ENCODE assay signal across 29 mouse cellular contexts in the genomic region with DNA sequence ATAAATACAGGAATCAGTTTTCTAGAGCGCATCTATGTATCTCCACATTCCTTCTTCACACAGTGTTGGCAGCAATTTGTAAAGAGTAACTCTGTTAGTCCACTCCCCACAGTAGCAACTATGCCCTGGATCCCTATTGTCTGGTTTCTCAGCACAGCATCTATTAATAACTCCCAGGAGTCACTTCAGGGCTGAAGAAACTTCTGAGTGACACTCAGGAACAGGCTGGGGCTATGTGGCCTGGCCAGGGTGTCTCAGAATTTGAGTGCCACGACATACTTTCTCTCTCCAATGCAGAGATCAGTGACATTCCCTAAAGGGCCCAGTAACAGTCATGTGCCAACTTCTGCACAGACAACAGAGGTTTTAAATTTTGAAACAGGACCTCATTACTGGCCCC.
DNase-seq lines count a peak whose midpoint lies in the region; ATAC-seq and TF ChIP-seq lines count a peak whose summit lies in the region.
"Had no signal": no experiment of that assay in that cellular context is flagged by ENCODE, and none has a peak within 500 bp of the region (broad histone marks: within the 10 kb centered on the region; RNA-seq: fewer than 3 reads in every experiment).

No protein-coding gene starts in this region.

- H3K27ac ChIP-seq in gastrocnemius, adult 2 months = peak overlapping the region; percentile 61
- peak overlapping the region; percentile 47; the same call in 1 of the 2 replicates for H3K27ac ChIP-seq in heart, embryonic 12.5 days (ENCODE audit: poor library complexity, severe bottlenecking)
- H3K27ac ChIP-seq in lung, postnatal 0 days (ENCODE audit: low read length) = no peak overlapping the region
- H3K27ac ChIP-seq in stomach, postnatal 0 days (replicated peaks) = no peak overlapping the region
- H3K27ac ChIP-seq: kidney, postnatal 0 days; liver, embryonic 14.5 days; neural tube, embryonic 12.5 days had no signal

- ATAC-seq in heart, embryonic 12.5 days (ENCODE audit: insufficient number of reproducible peaks, low FRiP score) = no peak
- ATAC-seq in lung, postnatal 0 days = peak; percentile 24; the same call in 1 of the 2 replicates
- no peak for ATAC-seq in stomach, postnatal 0 days (ENCODE audit: low FRiP score, low TSS enrichment)
- ATAC-seq: forebrain, postnatal 0 days had no signal

- no peak overlapping the region for H3K4me3 ChIP-seq in gastrocnemius, adult 2 months
- H3K4me3 ChIP-seq in heart, embryonic 12.5 days = no peak overlapping the region
- H3K4me3 ChIP-seq in lung, postnatal 0 days (ENCODE audit: low read depth, low read length) = no peak overlapping the region
- no peak overlapping the region for H3K4me3 ChIP-seq in lung, adult 2 months (replicated peaks; ENCODE audit: extremely low read depth, low read depth, low read length)
- H3K4me3 ChIP-seq in stomach, postnatal 0 days (ENCODE audit: low read depth, low read length) = no peak overlapping the region
- H3K4me3 ChIP-seq: embryonic facial prominence, embryonic 13.5 days; erythroblast, embryonic 14.5 days; neural tube, embryonic 12.5 days had no signal

- no peaks in the 10 kb centered on the region for H3K9me3 ChIP-seq in heart, embryonic 12.5 days (replicated peaks)
- H3K9me3 ChIP-seq in lung, postnatal 0 days (ENCODE audit: low read length) = no peaks in the 10 kb centered on the region
- no peaks in the 10 kb centered on the region for H3K9me3 ChIP-seq in stomach, postnatal 0 days (ENCODE audit: control insufficient read depth, low read length)
- H3K9me3 ChIP-seq: embryonic facial prominence, embryonic 13.5 days; G1E; neural tube, embryonic 12.5 days had no signal

- WGBS in heart, embryonic 12.5 days = 48% methylated on average over 2 of the region's 2 CpGs
- WGBS in lung, postnatal 0 days = 69% methylated on average over 2 of the region's 2 CpGs
- 56% methylated on average over 2 of the region's 2 CpGs for WGBS in lung, adult 2 months
- 84% methylated on average over 2 of the region's 2 CpGs for WGBS in stomach, postnatal 0 days

- TF ChIP-seq CTCF in gastrocnemius, adult 2 months (IDR thresholded peaks at IDR 0.05) = no peak
- no peak for TF ChIP-seq CTCF in lung, postnatal 0 days (IDR thresholded peaks at IDR 0.05)
- no peak for TF ChIP-seq CTCF in lung, adult 2 months (IDR thresholded peaks at IDR 0.05; ENCODE audit: insufficient read depth, low read length)
- no peak for TF ChIP-seq CTCF in stomach, postnatal 0 days (IDR thresholded peaks at IDR 0.05; ENCODE audit: low read depth)

- TF ChIP-seq POLR2A in lung, adult 2 months (IDR thresholded peaks at IDR 0.05; ENCODE audit: borderline replicate concordance, extremely low read depth, low read depth, low read length) = no peak

- no peaks in the 10 kb centered on the region for H3K27me3 ChIP-seq in heart, embryonic 12.5 days (replicated peaks)
- no peaks in the 10 kb centered on the region for H3K27me3 ChIP-seq in lung, postnatal 0 days (replicated peaks; ENCODE audit: insufficient read depth, low read length)
- no peaks in the 10 kb centered on the region for H3K27me3 ChIP-seq in stomach, postnatal 0 days (ENCODE audit: control insufficient read depth, insufficient read depth, low read length)
- H3K27me3 ChIP-seq: embryonic facial prominence, embryonic 13.5 days; neural tube, embryonic 12.5 days; Patski had no signal

- no peak overlapping the region for H3K9ac ChIP-seq in heart, embryonic 12.5 days
- no peak overlapping the region for H3K9ac ChIP-seq in lung, postnatal 0 days (replicated peaks; ENCODE audit: low read depth)
- no peak overlapping the region for H3K9ac ChIP-seq in stomach, postnatal 0 days (ENCODE audit: low read length)
- H3K9ac ChIP-seq: embryonic facial prominence, embryonic 13.5 days; forebrain, postnatal 0 days; liver, embryonic 14.5 days; lung, embryonic 14.5 days; neural tube, embryonic 12.5 days had no signal

- H3K36me3 ChIP-seq in heart, embryonic 12.5 days = peaks cover 17% of the 10 kb centered on the region
- H3K36me3 ChIP-seq in lung, postnatal 0 days (ENCODE audit: insufficient read depth, low read length) = peaks cover 4% of the 10 kb centered on the region; the same call in 1 of the 2 replicates
- 0 out of 2 replicates have a peak, but pooled peaks cover 2% of the 10 kb centered on the region for H3K36me3 ChIP-seq in stomach, postnatal 0 days (ENCODE audit: control insufficient read depth, insufficient read depth, low read length)
- H3K36me3 ChIP-seq: G1E had no signal

- peaks cover 33% of the 10 kb centered on the region for H3K4me1 ChIP-seq in heart, embryonic 12.5 days (replicated peaks)
- 0 out of 2 replicates have a peak, but pooled peaks cover 8% of the 10 kb centered on the region for H3K4me1 ChIP-seq in lung, postnatal 0 days (ENCODE audit: insufficient read depth, low read depth, low read length)
- peaks cover 7% of the 10 kb centered on the region for H3K4me1 ChIP-seq in lung, adult 2 months (ENCODE audit: control insufficient read depth, insufficient read depth, low read length)
- no peaks in the 10 kb centered on the region for H3K4me1 ChIP-seq in stomach, postnatal 0 days (replicated peaks; ENCODE audit: control insufficient read depth, insufficient read depth)
- H3K4me1 ChIP-seq: neural tube, embryonic 12.5 days had no signal

- intact Hi-C loops in gastrocnemius, adult 2 months (cut with DNase I) = no loop called here

- no peak for TF ChIP-seq EP300 in lung, postnatal 0 days (IDR thresholded peaks at IDR 0.05)
- TF ChIP-seq EP300 in stomach, postnatal 0 days (optimal IDR thresholded peaks at IDR 0.05) = no peak

- no peak overlapping the region for H3K4me2 ChIP-seq in heart, embryonic 12.5 days
- H3K4me2 ChIP-seq in lung, postnatal 0 days (replicated peaks; ENCODE audit: low read depth, low read length) = no peak overlapping the region
- H3K4me2 ChIP-seq in stomach, postnatal 0 days (replicated peaks; ENCODE audit: low read depth) = no peak overlapping the region
- H3K4me2 ChIP-seq: lung, embryonic 14.5 days; midbrain, embryonic 11.5 days; neural tube, embryonic 12.5 days had no signal

- no peak for DNase-seq in gastrocnemius, adult 2 months
- DNase-seq in gastrocnemius, postnatal 10 days = no peak
- no peak for DNase-seq in heart, adult 18-20 months
- DNase-seq in lung, postnatal 0 days (ENCODE audit: low spot score) = peak; percentile 22
- no peak for DNase-seq in lung, adult 2 months
- DNase-seq in stomach, postnatal 0 days (ENCODE audit: low spot score) = peak; percentile 8
- no peak for DNase-seq in ovary, postnatal 14 days (ENCODE audit: low spot score)
- DNase-seq: adrenal gland, postnatal 25 days; cerebellum, adult 18-20 months; cerebellum, postnatal 10 days; forebrain, postnatal 0 days; gastrocnemius, postnatal 14 days; kidney, adult 2 months; kidney, postnatal 4 days; left cerebral cortex, postnatal 4 days; liver; lung, embryonic 14.5 days; right cerebral cortex, postnatal 25 days; thymus, adult 18-20 months; thymus, postnatal 25 days had no signal

Comparison
In these comparisons a context has a peak if more than half of its experiments do, and no peak if none do; other contexts are left out.
1. DNase-seq: peak in lung, postnatal 0 days (single experiment) and stomach, postnatal 0 days (single experiment); none in gastrocnemius, adult 2 months (single experiment), gastrocnemius, postnatal 10 days (single experiment), heart, adult 18-20 months (0 of 2), lung, adult 2 months (single experiment) and ovary, postnatal 14 days (single experiment).
2. H3K27ac ChIP-seq: peak in gastrocnemius, adult 2 months (single experiment) and heart, embryonic 12.5 days (single experiment); none in lung, postnatal 0 days (single experiment) and stomach, postnatal 0 days (single experiment).